Mouse (Mus musculus) thymus, postnatal 10 days (tissue): ENCODE data around the gene Zfp952.
"Not testable (repeated sequence)": the region's sequence is repeated elsewhere in the genome, so short reads cannot be mapped to it uniquely, and the experiment has no call there.

Experiments
- DNase-seq, 2 experiments: peaks; one replicate each; pipeline ENCODE4 v3.0.0; 2021; ENCODE audit warnings: low spot score in 2 of 2

Gene Zfp952

GRCm38 (mm10) chr17:32992699-32993474 is at the start of gene Zfp952:
Zfp952 (plus strand) TSS chr17:32993129.
- DNase-seq: peak; percentile 72

- DNase-seq: no peak
Measured at GRCm38 (mm10) chr17:32943661-32944060, 49.3 kb upstream of the Zfp952 start.

- no peak for DNase-seq
Measured at GRCm38 (mm10) chr17:32944402-32945035, 48.4 kb upstream of the Zfp952 start.

GRCm38 (mm10) chr17:32946716-32947115 is 46.2 kb upstream of the Zfp952 start:
- no peak for DNase-seq

GRCm38 (mm10) chr17:32947215-32947914 is 45.6 kb upstream of the Zfp952 start, which contains the start of gene Cyp4f13:
Cyp4f13 (minus strand) TSS chr17:32947402.
- DNase-seq: peak; percentile 87 to 89

GRCm38 (mm10) chr17:32950136-32950535 is 42.8 kb upstream of the Zfp952 start:
- no peak for DNase-seq

GRCm38 (mm10) chr17:32951006-32951405 is 41.9 kb upstream of the Zfp952 start:
- no peak for DNase-seq

GRCm38 (mm10) chr17:32951441-32951840 is 41.5 kb upstream of the Zfp952 start:
- peak; percentile 61 to 86 for DNase-seq

GRCm38 (mm10) chr17:32965253-32965622 is 27.7 kb upstream of the Zfp952 start:
- no peak for DNase-seq

- DNase-seq: peak; percentile 87 to 88
Measured at GRCm38 (mm10) chr17:32965623-32966290, 27.2 kb upstream of the Zfp952 start, which contains the start of gene Zfp472. Zfp472 (plus strand) TSS chr17:32965814.

- DNase-seq: no peak
Measured at GRCm38 (mm10) chr17:32981361-32981760, 11.6 kb upstream of the Zfp952 start.

GRCm38 (mm10) chr17:32986301-32986700 is 6.6 kb upstream of the Zfp952 start:
- no peak for DNase-seq

- peak in 1 of 2 experiments; percentile 48 for DNase-seq
Measured at GRCm38 (mm10) chr17:32991965-32992698, 797 bp upstream of the Zfp952 start.

GRCm38 (mm10) chr17:32998492-32998891 is 5.6 kb downstream of the Zfp952 start:
- DNase-seq: no peak

- DNase-seq: peak in 1 of 2 experiments; percentile 36
Measured at GRCm38 (mm10) chr17:33008337-33008736, 15.4 kb downstream of the Zfp952 start.

- DNase-seq: not testable (repeated sequence)
Measured at GRCm38 (mm10) chr17:33020434-33020833, 27.5 kb downstream of the Zfp952 start.

- no peak for DNase-seq
Measured at GRCm38 (mm10) chr17:33032376-33032775, 39.4 kb downstream of the Zfp952 start.

- DNase-seq: peak; percentile 22 to 50
Measured at GRCm38 (mm10) chr17:33032900-33033891, 40.3 kb downstream of the Zfp952 start, which contains the start of gene Zfp763. Zfp763 (minus strand) TSS chr17:33033402.
